Mouse (Mus musculus) heart, postnatal 4 days (tissue): ENCODE measurements around the gene Adgrf3. TPM values are rescaled to one million over a fixed set of nuclear protein-coding genes. Genes with fewer than 3 reads are reported as not detected.

Experiments used
- DNase-seq: peaks from one replicate; pipeline ENCODE4 v3.0.0; 2021
- total RNA-seq, 2 experiments: library from RNA; stranded (reverse); gene quantifications; 2 replicates each; pipeline ENCODE4 v1.2.3; 2021

Gene Adgrf3
- total RNA-seq, 2 experiments from 2014 or later: 0.21 to 0.45 TPM

DNA sequence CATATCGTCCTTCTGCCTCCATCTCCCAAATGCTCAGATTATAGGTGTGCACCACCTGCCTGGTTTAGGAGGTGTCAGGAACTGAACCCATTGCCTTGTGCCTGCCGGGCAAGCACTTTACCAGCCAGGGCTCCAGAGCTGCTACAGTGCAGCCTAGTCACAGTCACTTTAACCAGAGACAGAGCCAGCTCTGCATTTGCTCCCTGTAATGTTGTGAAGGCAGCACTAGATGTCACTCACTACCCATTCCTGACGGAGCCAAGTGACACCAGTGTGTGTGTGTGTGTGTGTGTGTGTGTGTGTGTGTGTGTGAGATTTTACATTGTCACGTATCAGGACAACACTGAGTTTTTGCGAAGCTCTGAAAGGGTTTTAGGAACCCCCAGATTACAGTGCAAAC is 4.0 kb downstream of the Adgrf3 start:
- DNase-seq: peak; percentile 64

GRCm38 (mm10) chr5:30198257-30198656 is 7.3 kb downstream of the Adgrf3 start:
- DNase-seq: no peak

DNA sequence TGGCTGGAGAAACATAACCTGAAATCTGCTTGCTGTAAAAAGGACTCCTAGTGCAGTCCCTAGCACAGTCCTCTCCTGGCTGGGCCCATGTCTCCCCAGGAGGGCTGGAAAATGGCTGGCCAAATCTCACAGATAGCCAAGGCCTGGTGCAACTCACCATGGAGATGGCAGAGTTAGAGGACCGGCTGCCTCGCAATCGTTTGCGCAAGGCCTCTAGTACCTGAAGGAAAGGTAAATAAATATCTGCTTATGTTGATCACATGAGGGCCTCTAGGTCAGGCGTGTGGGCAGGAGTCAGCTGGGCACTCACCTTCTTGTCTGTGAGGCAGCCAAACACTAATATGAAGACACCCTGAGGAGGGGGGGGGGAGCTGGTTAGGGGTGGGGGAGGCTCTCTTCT is 10.2 kb downstream of the Adgrf3 start:
- DNase-seq: no peak

- DNase-seq: no peak
These were observed 13.1 kb downstream of the Adgrf3 start for GRCm38 (mm10) chr5:30192452-30192851.

DNA sequence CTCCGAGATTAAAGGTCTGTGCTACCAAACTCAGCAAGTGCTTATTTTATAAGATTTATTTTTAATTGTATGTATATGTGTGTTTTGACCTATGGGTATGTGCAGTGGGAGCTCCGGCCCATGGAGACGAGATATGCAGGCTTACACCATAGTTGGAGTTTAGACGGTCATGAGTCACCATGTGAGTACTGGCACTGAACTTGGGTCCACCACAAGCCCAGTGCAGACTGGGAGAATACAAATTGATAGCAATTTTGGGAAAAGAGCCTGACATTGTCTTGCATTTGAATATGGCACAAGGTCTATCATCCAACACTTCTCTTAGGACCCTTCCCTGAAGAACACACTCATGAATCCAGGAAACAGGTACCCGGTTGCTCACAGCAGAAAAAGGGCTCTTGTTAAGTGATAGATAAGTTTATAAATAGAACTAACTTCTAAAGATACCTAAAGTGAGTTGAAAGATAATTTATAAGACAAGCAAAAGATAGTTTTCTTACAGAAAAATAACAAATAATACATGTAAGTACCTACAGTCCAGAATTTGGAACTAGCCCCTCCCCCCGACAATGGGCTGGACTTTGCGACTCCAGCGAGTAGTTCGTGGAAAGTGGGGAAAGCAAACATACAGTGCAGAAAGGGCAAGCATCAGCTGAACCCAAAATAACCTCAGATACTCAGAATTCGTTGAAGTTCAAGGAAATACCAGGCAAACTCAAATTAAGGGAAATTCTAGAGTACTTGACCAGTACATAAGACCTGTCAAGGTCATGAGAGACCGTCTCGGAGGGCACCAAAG is 17.6 kb downstream of the Adgrf3 start:
- no peak for DNase-seq

DNA sequence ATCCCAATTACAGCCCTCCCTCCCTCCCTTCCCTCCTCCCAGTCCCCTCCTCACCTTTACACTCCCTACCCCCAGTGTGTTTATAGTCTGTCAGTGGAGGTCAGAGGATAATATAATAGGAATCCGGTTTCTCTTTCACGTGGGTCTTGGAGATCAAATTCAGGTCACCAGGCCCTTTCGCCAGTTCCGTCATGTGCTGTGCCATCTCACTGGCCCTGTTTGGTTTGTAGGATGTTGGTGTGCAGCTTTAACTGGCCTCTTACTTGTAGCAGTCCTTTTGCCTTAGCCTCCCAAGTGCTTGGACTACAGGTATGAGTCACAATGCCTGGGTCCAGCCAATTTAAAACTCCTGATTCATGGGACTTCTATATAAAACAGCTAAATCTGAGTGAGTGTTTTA is 29.7 kb downstream of the Adgrf3 start:
- DNase-seq: no peak

GRCm38 (mm10) chr5:30172931-30173692 is 32.4 kb downstream of the Adgrf3 start:
- DNase-seq: no peak

DNA sequence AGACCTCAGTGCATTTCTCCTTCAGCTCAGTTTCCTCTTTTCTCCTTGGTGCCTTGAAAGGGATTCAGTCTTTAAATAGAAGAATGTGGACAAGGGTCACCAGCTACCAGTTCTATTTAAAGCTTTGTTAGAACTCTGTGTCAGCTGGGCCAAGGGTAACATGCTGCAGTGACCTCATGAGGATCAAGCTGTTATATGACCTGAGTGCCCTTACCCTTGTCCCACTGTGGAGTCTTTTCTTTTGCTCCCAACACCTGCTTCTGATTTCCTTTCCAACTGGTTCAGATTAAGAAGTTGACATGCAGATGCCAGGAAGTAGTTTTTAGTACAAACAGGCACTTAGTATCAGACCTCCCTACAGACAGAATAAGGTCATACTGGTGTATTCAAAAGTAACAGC is 33.4 kb downstream of the Adgrf3 start:
- DNase-seq: peak; percentile 32

DNA sequence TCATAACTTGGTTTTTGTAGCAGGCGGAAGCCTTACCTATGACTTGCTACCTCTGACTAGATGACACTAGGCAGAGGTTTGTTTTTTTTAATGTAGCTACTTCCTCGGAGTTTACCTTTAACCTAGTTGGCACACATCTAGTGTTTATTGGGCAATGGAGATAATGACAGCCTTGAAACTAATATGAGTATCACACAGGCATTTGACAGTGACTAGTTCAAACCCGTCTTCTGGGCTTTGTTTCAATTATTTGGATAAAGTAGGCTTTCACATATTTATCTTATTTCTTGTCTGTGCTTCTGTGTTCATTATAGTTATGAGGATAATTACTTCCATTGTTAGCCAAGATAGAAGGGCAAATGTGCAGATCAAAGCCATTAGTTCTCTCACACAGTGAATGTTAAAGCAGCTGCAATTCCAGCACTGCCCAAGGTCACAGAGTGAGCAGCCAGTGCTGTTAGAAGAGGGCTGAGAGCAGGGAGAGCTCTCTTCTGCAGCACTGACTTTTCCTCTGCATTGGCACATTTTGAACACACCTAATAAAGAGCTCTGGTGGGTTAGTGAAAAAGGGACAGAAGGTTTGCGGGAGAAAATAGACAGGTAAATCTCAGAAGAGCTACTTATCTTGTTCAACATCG is 35.1 kb downstream of the Adgrf3 start:
- no peak for DNase-seq

- DNase-seq: no peak
These were observed 40.1 kb downstream of the Adgrf3 start for GRCm38 (mm10) chr5:30165234-30165946.

- DNase-seq: no peak
These were observed 43.2 kb downstream of the Adgrf3 start for GRCm38 (mm10) chr5:30162339-30162738.

- no peak for DNase-seq
These were observed 43.7 kb downstream of the Adgrf3 start for GRCm38 (mm10) chr5:30161836-30162235.

DNA sequence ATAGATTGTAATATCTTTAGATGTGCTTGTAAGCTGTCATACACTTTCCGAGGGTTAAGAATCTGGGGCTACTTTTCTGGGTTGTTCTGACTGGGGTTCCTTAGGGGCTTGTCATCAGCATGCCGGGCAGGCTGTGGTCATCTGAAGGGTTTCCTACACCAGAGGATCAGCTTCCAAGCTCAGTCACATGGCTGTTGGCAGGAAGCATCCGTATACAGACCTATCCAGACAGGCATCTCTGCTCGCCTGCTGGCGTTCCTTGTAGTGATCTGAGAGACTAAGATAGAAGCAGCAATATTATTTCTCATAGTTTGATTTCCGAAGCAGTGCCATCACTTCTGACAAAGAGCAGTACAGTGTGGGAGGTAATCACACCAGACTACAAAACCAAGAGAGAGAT is 45.9 kb downstream of the Adgrf3 start:
- DNase-seq: peak; percentile 38

DNA sequence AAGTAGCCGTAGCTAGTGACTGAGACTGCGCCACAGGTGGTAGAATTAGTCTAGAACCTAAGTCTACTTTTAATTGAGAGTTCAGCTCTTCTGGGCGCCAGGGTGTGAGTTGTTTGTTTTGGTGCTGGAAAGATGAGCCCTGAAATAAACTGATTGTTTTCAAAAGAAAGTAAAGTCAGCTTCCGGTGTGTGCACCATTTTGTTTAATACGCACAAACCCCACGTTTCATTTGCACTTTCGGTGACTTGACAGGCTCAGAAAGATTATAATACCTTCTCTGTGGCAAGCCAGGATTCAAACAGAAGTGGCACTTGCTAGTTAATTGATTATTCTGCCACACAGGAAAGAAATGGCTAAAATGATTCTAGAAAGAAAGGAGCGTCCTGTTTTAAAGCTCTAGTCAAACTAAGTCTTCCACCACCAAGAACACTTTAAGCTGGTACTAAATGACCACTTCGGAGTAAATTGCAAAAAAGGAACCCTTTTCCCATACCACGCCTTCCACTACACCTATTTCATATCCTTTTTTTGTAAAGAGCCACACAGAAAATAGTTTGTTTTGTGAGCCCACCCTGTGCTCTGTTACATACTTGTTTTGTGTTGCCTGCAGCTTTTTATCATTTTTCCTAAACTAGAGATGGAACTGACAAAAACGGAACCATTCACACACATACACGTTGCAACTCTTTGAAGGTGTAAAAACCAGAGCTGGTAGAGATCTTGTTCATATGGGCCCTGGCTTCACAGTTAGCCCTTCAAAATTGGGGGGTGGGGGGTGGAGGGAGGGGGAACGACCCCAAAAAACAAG is 49.5 kb downstream of the Adgrf3 start:
- DNase-seq: no peak

DNA sequence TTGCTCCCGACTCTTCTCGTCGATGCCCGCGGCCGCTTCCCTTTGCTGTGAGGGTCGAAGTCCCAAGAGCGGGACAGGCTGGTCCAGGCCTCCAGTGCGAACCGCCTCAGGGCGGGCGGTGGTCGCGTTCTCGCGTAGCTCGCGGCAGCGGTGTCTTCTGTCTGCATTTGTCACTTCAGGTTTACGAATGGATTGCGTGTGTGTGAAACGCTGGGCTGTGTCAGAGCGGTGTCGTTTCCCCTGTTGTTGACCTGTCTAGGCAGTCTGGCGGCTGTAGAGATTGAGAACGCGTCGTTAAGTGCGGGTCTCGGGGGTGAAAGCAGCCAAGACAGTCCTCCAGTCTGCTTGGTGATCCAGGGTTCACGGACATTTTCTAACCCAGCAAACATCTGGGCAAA is 50.1 kb downstream of the Adgrf3 start:
- DNase-seq: no peak

DNA sequence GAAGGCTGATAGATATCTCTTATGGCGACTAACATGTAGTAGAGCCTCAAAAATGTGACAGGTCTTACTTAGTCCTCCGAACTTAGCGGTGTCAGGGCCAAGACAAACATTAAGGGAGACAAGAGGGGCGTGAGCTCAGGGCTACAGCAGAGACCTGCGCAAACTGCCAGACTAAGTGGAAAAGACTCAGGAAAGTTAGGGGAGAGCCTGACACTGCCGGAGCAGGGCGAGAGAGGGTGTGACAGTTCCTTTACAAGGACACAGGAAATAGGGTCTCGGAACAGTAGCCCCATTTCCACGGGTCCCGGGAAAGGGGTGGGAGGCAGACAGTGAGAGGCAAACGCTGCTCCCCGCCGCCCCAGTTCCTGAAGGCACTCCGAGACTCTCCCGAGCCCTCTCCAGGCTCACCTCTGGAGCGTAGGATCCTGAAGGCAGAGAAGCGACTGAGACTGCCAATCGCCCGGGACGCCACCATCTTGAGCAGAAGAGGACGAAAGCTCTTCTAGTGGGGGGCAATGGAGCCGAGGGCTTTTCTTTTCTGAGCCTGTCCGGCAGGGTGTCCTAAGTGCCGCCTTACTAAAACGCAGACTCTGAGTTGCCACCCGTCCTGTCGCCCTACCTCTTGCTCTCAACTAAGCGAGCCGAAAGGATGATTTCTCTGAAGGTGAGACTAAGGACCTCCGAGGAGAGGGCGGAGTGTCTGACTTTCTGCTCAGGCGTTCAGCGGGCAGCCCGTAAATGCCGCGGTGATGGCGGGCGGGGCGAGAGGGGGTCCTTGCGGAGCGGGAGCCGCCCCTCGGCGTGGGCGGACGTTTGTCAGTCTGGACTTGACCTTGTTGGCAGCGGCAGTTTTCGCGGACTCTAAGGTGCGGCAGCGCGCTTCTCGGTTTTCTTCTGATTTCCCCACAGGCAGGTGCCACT is 50.8 kb downstream of the Adgrf3 start, which contains the start of the genes Hadha and Hadhb:
Gene Hadha, minus strand, starts transcription at position 689 of the 921 bp plus-strand sequence.
Gene Hadhb, plus strand, starts transcription at position 775 of the 921 bp plus-strand sequence.
- peak; percentile 96 for DNase-seq

DNA sequence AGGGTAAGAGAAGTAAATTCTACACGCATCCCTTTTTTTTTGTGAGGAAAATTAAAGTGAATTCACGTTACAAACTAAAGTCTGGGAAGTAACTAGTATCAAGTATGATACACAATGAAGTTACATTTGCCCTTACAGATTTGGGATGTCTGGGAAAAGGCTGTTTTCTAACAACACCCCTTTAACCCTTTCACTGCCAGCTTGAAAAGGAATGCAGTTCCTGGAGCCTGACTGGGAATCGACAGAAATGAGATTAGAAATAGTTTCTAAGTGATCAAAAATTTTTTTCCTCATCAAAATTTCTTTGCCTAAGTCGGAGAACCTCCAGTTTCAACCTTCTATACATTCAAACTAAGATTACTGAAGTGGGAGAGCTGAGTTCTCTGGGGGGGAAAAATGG is 51.5 kb downstream of the Adgrf3 start:
- no peak for DNase-seq

DNA sequence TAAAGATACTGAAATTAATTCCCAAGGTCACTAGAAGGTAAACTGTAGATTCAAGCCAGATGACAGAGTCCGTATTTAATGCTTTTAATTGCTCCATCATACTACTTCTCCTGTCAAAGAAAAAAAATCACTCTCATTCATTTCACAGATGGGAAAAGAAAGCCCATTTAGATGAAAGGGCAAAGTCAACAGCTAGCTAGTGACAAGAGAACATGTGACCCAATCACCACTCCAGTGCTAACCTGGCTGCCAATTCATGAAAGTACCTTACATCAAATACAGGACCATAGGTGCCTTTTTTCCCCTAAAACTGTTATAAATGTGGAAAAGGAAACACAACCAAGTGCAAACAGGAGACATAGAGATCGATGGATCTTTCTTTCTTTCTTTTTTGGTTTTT is 52.3 kb downstream of the Adgrf3 start:
- DNase-seq: no peak

- DNase-seq: no peak
These were observed 53.1 kb downstream of the Adgrf3 start for GRCm38 (mm10) chr5:30152413-30152812.

DNA sequence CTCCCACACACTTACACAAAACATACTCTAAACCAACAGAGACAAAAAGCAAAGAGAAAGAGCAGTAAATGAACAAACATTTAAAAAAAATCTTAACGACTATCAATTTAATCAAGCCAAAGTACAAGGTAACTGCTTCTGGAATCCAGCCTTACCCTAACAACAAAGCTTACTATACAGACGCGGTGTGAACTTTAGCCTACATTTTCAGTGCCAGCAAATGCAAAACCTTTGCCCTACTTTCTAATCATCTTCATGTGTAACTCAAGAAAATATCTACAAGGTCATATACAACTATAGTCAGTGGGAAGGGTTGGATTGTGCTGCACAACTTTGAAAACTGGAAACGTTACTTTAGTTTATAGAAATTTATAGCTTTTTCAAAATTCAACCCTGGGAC is 53.5 kb downstream of the Adgrf3 start:
- DNase-seq: peak; percentile 49
